Mouse (Mus musculus): ENCODE results near the gene Ms4a4d. TPM values are rescaled to one million over a fixed set of nuclear protein-coding genes. Genes with fewer than 3 reads are reported as not detected.
"Not testable (repeated sequence)": the region's sequence is repeated elsewhere in the genome, so short reads cannot be mapped to it uniquely, and the experiment has no call there.

Ms4a4d gene
- total and polyA plus RNA-seq, 2 experiments from 2014 or later: not detected

GRCm38 (mm10) chr19:11547911-11548310, 11.3 kb downstream of the Ms4a4d start:
- H3K27ac ChIP-seq (ENCODE audit: low read depth, low read length): no peak overlapping the region
- no peak overlapping the region for H3K4me2 ChIP-seq (ENCODE audit: low read depth, low read length, poor library complexity, severe bottlenecking)
- no peaks in the 10 kb centered on the region for H3K9me3 ChIP-seq (ENCODE audit: low read length)
- no peaks in the 10 kb centered on the region for H3K36me3 ChIP-seq (ENCODE audit: insufficient read depth, low read length)
- no peak overlapping the region for H3K9ac ChIP-seq (replicated peaks; ENCODE audit: low read length, poor library complexity, severe bottlenecking)
- H3K4me1 ChIP-seq (ENCODE audit: insufficient read depth, low read length): no peaks in the 10 kb centered on the region
- no peaks in the 10 kb centered on the region for H3K27me3 ChIP-seq (ENCODE audit: insufficient read depth, low read length)
- DNase-seq (ENCODE audit: low spot score) (no peak), ATAC-seq (ENCODE audit: low FRiP score) (no peak)
- no peak overlapping the region for H3K4me3 ChIP-seq (ENCODE audit: low read depth, low read length)
- TF ChIP-seq CTCF (IDR thresholded peaks at IDR 0.05): no peak

- no peak for DNase-seq (ENCODE audit: low spot score)
- H3K9me3 ChIP-seq (ENCODE audit: low read length): no peaks in the 10 kb centered on the region
- H3K9ac ChIP-seq (replicated peaks; ENCODE audit: low read length, poor library complexity, severe bottlenecking): no peak overlapping the region
- no peak for ATAC-seq (ENCODE audit: low FRiP score)
- H3K36me3 ChIP-seq (ENCODE audit: insufficient read depth, low read length): no peaks in the 10 kb centered on the region
- TF ChIP-seq CTCF (IDR thresholded peaks at IDR 0.05): no peak
- no peak overlapping the region for H3K4me2 ChIP-seq (ENCODE audit: low read depth, low read length, poor library complexity, severe bottlenecking)
- H3K27ac ChIP-seq (ENCODE audit: low read depth, low read length): no peak overlapping the region
- 93% methylated on average over 5 of the region's 5 CpGs for WGBS
- no peaks in the 10 kb centered on the region for H3K4me1 ChIP-seq (ENCODE audit: insufficient read depth, low read length)
- no peaks in the 10 kb centered on the region for H3K27me3 ChIP-seq (ENCODE audit: insufficient read depth, low read length)
- no peak overlapping the region for H3K4me3 ChIP-seq (ENCODE audit: low read depth, low read length)
Observed at GRCm38 (mm10) chr19:11554726-11555125, 18.1 kb downstream of the Ms4a4d start.

GRCm38 (mm10) chr19:11559560-11559959, 23.0 kb downstream of the Ms4a4d start:
- not testable (repeated sequence) for H3K4me2 ChIP-seq (ENCODE audit: low read depth, low read length, poor library complexity, severe bottlenecking); H3K4me1 ChIP-seq (ENCODE audit: insufficient read depth, low read length); H3K4me3 ChIP-seq (ENCODE audit: low read depth, low read length); H3K36me3 ChIP-seq (ENCODE audit: insufficient read depth, low read length); H3K9me3 ChIP-seq (ENCODE audit: low read length); H3K27me3 ChIP-seq (ENCODE audit: insufficient read depth, low read length); H3K9ac ChIP-seq (replicated peaks; ENCODE audit: low read length, poor library complexity, severe bottlenecking); H3K27ac ChIP-seq (ENCODE audit: low read depth, low read length); ATAC-seq (ENCODE audit: low FRiP score); DNase-seq (ENCODE audit: low spot score)

GRCm38 (mm10) chr19:11574965-11575364, 38.4 kb downstream of the Ms4a4d start:
- no peaks in the 10 kb centered on the region for H3K36me3 ChIP-seq (ENCODE audit: insufficient read depth, low read length)
- H3K27ac ChIP-seq (ENCODE audit: low read depth, low read length): no peak overlapping the region
- no peak overlapping the region for H3K9ac ChIP-seq (replicated peaks; ENCODE audit: low read length, poor library complexity, severe bottlenecking)
- TF ChIP-seq CTCF (IDR thresholded peaks at IDR 0.05): no peak
- peak; percentile 78 for DNase-seq (ENCODE audit: low spot score)
- no peak overlapping the region for H3K4me2 ChIP-seq (ENCODE audit: low read depth, low read length, poor library complexity, severe bottlenecking)
- WGBS: 76% methylated on average over 8 of the region's 8 CpGs
- peak; percentile 3; the same call in 1 of the 2 replicates for ATAC-seq (ENCODE audit: low FRiP score)
- H3K4me1 ChIP-seq (ENCODE audit: insufficient read depth, low read length): no peaks in the 10 kb centered on the region
- H3K27me3 ChIP-seq (ENCODE audit: insufficient read depth, low read length): no peaks in the 10 kb centered on the region
- H3K9me3 ChIP-seq (ENCODE audit: low read length): no peaks in the 10 kb centered on the region
- no peak overlapping the region for H3K4me3 ChIP-seq (ENCODE audit: low read depth, low read length)

GRCm38 (mm10) chr19:11589205-11589604, 52.6 kb downstream of the Ms4a4d start:
- H3K27me3 ChIP-seq (ENCODE audit: insufficient read depth, low read length): no peaks in the 10 kb centered on the region
- H3K4me2 ChIP-seq (ENCODE audit: low read depth, low read length, poor library complexity, severe bottlenecking): no peak overlapping the region
- no peak for TF ChIP-seq CTCF (IDR thresholded peaks at IDR 0.05)
- 77% methylated on average over 4 of the region's 4 CpGs for WGBS
- H3K9me3 ChIP-seq (ENCODE audit: low read length): no peaks in the 10 kb centered on the region
- DNase-seq (ENCODE audit: low spot score): no peak
- no peak overlapping the region for H3K9ac ChIP-seq (replicated peaks; ENCODE audit: low read length, poor library complexity, severe bottlenecking)
- no peaks in the 10 kb centered on the region for H3K4me1 ChIP-seq (ENCODE audit: insufficient read depth, low read length)
- ATAC-seq (ENCODE audit: low FRiP score): no peak
- no peak overlapping the region for H3K27ac ChIP-seq (ENCODE audit: low read depth, low read length)
- H3K36me3 ChIP-seq (ENCODE audit: insufficient read depth, low read length): no peaks in the 10 kb centered on the region
- no peak overlapping the region for H3K4me3 ChIP-seq (ENCODE audit: low read depth, low read length)

- no peaks in the 10 kb centered on the region for H3K4me1 ChIP-seq (ENCODE audit: insufficient read depth, low read length)
- 62% methylated on average over 2 of the region's 2 CpGs for WGBS
Observed at GRCm38 (mm10) chr19:11589891-11590449, 53.4 kb downstream of the Ms4a4d start.

More at GRCm38 (mm10) chr19:11589891-11590449, 53.4 kb downstream of the Ms4a4d start:
- H3K9ac ChIP-seq (replicated peaks; ENCODE audit: low read length, poor library complexity, severe bottlenecking): no peak overlapping the region
- no peaks in the 10 kb centered on the region for H3K36me3 ChIP-seq (ENCODE audit: insufficient read depth, low read length)
- H3K9me3 ChIP-seq (ENCODE audit: low read length): no peaks in the 10 kb centered on the region
- no peak overlapping the region for H3K27ac ChIP-seq (ENCODE audit: low read depth, low read length)
- DNase-seq (ENCODE audit: low spot score) (no peak), ATAC-seq (ENCODE audit: low FRiP score) (no peak)
- H3K4me2 ChIP-seq (ENCODE audit: low read depth, low read length, poor library complexity, severe bottlenecking): no peak overlapping the region
- H3K27me3 ChIP-seq (ENCODE audit: insufficient read depth, low read length): no peaks in the 10 kb centered on the region
- TF ChIP-seq CTCF (IDR thresholded peaks at IDR 0.05): no peak
- no peak overlapping the region for H3K4me3 ChIP-seq (ENCODE audit: low read depth, low read length)

Data from midbrain, postnatal 0 days (tissue).